Mouse (Mus musculus) embryo, embryonic 11 days (tissue): ENCODE measurements around the gene Bnipl.

Source experiments
- DNase-seq: peaks from one replicate; pipeline ENCODE4 v3.0.0-alpha.2; 2015

The Bnipl gene

DNA sequence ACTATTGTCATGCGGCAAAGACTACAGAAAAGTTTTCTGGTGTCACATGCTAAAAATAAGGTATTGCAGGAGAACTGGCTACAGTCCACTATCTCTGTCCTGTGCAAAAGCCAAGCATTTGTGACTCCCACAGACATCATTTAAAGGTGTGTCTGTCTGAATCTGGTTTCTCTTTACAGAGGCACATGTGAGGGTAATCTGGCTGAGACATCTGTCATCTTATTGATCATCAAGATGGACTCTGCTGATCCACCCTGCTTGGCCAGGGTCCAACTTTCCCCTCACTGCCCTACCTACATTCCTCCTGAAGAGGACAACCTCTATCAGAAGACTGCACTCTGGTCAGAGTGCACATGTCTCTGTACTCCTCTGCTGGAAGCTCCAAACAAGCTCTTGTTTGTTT is 26.2 kb upstream of the Bnipl start:
- DNase-seq: no peak

DNA sequence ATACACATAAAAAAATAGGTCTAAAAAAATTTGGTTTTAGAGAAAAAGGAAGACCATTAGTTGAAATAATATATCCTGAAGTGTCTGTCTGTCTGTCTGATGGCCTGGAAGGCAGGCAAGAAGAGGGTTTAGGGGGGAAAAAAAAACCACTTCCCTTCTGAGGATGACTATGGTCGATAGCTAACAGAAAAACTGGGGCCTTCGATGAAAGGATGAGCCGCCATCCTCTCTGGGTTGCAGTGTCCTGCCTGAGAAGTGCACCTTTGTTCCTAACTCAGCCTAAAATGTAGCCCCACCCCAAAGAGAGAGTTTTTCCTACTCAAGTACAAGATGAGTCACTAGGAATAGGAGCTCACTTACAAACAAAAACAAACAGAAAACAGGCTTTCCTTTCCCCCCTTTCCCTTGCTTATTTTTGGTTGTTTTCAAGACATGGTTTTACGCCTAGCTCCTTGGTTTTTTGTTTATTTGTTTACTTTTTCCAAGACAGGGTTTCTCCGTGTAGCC is 25.5 kb upstream of the Bnipl start:
- DNase-seq: no peak

DNA sequence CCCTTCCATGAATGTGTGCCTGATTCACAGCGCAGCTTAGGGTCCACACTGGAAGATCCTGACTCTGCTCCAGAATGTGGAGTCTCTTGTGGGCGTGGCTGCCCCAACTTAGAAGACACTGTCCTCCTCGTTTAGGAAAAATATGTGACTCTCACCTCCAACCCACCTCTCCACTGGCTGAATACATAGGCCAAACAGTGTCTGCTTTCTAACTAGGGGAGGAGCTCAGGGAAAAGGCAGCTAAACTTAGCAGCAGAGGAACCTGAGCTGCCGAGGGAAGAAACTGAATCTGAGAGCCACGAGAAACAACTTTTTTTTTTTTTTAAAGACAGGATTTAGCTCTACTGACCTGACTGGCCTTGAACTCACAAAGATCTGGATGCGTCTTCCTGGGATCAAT is 24.2 kb upstream of the Bnipl start:
- no peak for DNase-seq

DNA sequence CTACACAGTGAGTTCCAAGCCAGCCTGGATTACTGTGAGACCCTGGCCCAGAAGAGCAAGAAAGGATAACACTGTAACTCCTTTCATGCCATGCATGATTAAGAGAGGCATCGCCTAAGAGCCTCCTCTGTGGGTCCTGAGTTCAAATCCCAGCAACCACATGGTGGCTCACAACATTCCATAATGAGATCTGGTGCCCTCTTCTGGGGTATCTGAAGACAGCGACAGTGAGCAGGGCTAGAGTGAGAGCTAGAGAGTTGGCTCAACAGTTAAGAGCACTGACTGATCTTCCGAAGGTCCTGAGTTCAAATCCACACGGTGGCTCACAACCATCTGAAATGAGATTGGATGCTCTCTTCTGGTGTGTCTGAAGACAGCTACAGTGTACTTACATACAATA is 23.5 kb upstream of the Bnipl start:
- DNase-seq: no peak

DNA sequence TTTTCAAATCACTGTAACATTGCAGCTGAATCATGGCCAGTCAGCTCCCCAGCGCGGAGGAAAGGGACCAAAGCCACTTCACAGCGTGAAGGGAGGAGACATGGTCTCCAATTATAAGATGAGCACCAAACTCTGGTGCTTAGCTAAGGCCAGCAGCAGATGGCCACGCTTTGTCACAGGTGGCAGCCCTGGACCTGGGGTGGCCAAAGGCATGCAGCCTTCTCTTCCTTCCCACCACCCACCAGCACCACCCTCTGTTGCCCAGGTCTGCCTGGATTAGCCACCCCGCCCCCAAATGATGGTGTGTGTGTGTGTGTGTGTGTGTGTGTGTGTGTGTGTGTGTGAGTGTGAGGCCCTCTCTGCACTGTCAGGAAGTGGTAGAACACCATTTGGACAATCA is 22.5 kb upstream of the Bnipl start:
- DNase-seq: no peak

GRCm38 (mm10) chr3:95270766-95271364 is 19.9 kb upstream of the Bnipl start:
- no peak for DNase-seq

GRCm38 (mm10) chr3:95269789-95270188 is 18.8 kb upstream of the Bnipl start:
- DNase-seq: no peak

GRCm38 (mm10) chr3:95267855-95268254 is 16.9 kb upstream of the Bnipl start:
- no peak for DNase-seq

DNA sequence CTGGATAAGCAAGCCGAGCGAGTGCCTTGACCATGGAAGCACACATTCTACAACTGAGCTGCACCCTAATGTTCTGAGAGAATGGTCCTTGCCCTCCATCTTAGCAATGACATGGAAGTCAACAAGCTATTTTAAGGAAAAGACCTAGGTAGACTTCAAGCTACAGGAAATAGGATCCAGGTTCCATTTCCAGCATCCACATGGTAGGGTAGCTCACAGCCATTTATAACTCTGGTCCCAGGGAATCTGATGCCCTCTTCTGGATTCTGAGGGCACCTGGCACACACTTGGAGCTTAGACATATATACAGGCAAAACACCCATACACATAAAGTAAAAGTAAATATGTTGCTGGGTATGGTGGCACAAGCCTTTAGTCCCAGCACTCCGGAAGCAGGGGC is 15.1 kb upstream of the Bnipl start:
- no peak for DNase-seq

GRCm38 (mm10) chr3:95264724-95265123 is 13.7 kb upstream of the Bnipl start:
- DNase-seq: no peak

GRCm38 (mm10) chr3:95263089-95263739 is 12.2 kb upstream of the Bnipl start:
- DNase-seq: peak; percentile 80

GRCm38 (mm10) chr3:95261975-95262374 is 11.0 kb upstream of the Bnipl start:
- DNase-seq: no peak

- no peak for DNase-seq
Measured at GRCm38 (mm10) chr3:95256931-95257330, 5.9 kb upstream of the Bnipl start.

DNA sequence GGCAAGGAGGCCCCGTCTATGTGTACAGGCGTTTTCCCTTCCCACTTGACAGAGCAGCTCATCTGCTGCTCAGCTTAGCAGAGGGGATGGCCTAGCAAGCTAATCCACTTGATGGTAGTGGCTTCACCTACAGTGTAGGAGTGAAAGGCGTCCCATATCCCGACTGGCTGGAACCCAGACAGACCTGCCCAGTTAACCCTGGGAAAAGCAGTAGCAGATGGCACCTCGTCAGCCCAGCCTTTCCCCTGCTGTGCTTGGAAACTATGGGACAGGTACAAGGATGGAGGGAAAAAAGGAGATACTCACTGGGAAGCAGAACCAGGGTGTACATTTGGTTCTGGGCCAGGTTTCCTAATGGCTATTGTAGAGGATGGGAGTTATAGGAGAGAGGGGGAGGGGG is 632 bp downstream of the Bnipl start:
- DNase-seq: no peak

GRCm38 (mm10) chr3:95247660-95248336 is 3.2 kb downstream of the Bnipl start:
- no peak for DNase-seq

DNA sequence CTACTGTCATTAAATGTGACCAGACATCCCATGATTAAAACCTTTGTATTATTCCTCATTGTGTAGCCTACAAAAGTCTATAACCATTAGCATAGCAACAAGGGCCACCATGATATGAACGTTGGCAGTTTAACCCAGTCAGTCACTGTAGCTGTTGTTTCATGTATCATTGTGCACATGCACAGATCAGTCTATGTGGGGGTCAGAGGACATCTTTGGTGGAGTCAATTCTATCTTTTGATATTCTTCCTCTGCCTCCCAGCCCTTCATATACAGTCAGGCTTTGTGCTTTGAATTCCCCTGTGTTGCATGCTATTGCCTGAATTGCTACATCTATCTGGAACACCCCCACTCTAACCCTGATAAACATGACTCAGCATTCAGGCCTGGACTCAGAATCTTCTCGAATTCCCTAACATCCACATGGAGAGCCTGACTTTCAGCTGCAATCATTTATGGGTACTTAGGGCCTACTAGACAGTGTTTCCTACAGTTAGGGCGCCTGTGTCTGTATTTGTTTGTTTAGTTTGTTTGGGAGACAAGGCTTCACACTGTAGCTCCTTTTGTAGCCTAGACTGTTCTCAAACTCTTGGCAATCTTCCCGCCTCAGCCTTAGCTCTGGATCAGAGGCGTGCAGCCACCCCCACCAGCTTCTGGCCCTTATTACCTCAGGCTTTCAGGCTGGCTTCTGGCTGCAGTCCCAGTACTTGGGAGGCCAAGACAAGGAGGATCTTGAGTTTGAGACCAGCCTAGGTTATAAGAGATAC is 4.3 kb downstream of the Bnipl start:
- DNase-seq: no peak

DNA sequence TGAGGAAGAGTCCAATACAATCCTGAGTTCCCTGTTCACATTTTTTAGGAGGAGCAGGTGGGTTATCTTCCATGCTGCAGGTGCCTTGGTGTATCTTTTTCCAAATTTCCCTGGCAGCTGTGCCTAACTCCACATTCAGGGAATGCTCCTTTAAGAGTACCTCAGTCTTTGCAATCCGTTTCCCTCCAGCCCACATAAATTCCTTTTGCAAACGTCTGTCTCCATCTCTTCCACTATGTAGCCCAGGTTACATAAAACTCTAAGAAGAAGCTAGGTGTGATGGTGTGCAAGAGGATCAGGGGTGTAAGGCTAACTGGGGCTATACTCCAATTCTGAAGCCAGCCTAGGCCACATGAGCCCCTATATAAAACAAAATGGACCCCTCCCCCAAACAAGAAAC is 7.9 kb downstream of the Bnipl start:
- DNase-seq: no peak

DNA sequence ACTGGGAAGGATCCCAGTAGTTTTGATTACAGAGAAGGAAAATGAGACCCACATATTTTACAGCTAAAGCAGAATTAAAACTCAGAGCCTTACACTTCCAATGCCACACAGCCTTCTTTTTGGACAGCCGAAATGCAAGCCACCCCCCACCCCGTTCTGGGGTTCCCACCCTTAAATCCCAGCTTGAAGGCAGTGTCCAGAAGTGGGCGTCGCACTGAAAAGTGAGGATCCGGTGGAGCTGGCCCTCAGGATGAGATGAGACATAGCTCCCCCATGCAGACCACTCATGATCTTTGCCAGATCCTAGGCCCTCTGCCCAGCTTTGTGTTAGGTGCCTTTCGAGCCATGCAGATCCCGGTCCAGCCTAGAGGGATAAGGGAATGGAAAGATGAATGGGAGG is 9.5 kb downstream of the Bnipl start, which contains the start of gene Gm128:
Gene Gm128 (minus strand): TSS at position 101 of the 400 bp plus-strand sequence.
- DNase-seq: no peak

DNA sequence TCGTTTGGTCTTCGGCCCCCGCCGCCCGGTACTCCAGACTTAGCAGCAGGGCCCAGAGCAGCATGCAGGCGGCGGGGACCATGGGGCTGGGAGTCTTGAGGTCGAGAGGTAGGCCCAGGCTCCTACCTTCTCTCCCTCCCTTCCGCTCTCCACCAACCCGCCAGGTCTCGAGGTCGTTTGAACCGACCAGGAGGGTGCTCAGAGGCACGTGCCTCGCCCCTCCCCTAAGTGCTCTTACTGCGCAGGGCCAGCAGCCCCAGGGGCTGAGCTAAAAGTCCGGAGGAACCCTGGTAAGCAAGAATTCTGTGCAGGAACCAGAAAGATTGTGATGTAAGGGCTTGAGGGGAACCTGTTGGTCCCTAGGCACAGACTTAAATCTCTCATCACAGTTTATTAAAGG is 10.1 kb downstream of the Bnipl start:
- DNase-seq: peak; percentile 35

- DNase-seq: no peak
Measured at GRCm38 (mm10) chr3:95239971-95240370, 11.0 kb downstream of the Bnipl start.

DNA sequence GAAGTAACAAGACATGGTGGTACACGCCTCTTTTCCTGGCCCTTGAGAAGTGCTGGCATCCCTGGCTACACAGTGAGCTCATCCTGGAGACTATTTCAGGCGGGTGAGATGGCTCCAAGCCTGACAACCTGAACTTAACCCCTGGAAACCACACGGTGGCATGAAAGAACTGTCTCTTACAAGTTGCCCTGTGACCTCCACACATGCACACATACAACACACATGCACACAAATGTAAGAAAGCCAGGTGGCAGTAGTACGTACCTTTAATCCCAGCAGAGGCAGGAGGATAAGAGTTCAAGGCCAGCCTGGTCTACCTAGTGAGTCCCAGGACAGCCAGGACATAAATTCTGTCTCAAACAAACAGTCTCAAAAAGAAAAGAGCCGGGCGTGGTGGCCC is 12.0 kb downstream of the Bnipl start:
- no peak for DNase-seq

- DNase-seq: no peak
Measured at GRCm38 (mm10) chr3:95237541-95238099, 13.4 kb downstream of the Bnipl start.
